Mouse (Mus musculus): Measurements from ENCODE around the gene Trpm3.

Gene Trpm3

GRCm38 (mm10) chr19:22138590-22139421 is at the start of gene Trpm3:
Gene Trpm3 (plus strand): TSS chr19:22139046.
- peak; percentile 51 to 62 for DNase-seq (ENCODE audit: low spot score in 2 of 2)

- DNase-seq (ENCODE audit: low spot score in 2 of 2), result no peak
Measured at GRCm38 (mm10) chr19:22100582-22100981, 38.3 kb upstream of the Trpm3 start.

GRCm38 (mm10) chr19:22103865-22104264 is 35.0 kb upstream of the Trpm3 start:
- DNase-seq (ENCODE audit: low spot score in 2 of 2), result no peak

GRCm38 (mm10) chr19:22104848-22105484 is 33.9 kb upstream of the Trpm3 start:
- DNase-seq (ENCODE audit: low spot score in 2 of 2), result no peak

GRCm38 (mm10) chr19:22105648-22106047 is 33.2 kb upstream of the Trpm3 start:
- no peak for DNase-seq (ENCODE audit: low spot score in 2 of 2)

- peak in 1 of 2 experiments; percentile 3 for DNase-seq (ENCODE audit: low spot score in 2 of 2)
Measured at GRCm38 (mm10) chr19:22108893-22109463, 29.9 kb upstream of the Trpm3 start.

GRCm38 (mm10) chr19:22120976-22121375 is 17.9 kb upstream of the Trpm3 start:
- no peak for DNase-seq (ENCODE audit: low spot score in 2 of 2)

GRCm38 (mm10) chr19:22121631-22122030 is 17.2 kb upstream of the Trpm3 start:
- no peak for DNase-seq (ENCODE audit: low spot score in 2 of 2)

GRCm38 (mm10) chr19:22132626-22133025 is 6.2 kb upstream of the Trpm3 start:
- peak in 1 of 2 experiments; percentile 3 for DNase-seq (ENCODE audit: low spot score in 2 of 2)

- DNase-seq (ENCODE audit: low spot score in 2 of 2), result no peak
Measured at GRCm38 (mm10) chr19:22178549-22178948, 39.7 kb downstream of the Trpm3 start.

GRCm38 (mm10) chr19:22179017-22179416 is 40.2 kb downstream of the Trpm3 start:
- no peak for DNase-seq (ENCODE audit: low spot score in 2 of 2)

GRCm38 (mm10) chr19:22180136-22180535 is 41.3 kb downstream of the Trpm3 start:
- DNase-seq (ENCODE audit: low spot score in 2 of 2), result no peak

- peak; percentile 9 to 61 for DNase-seq (ENCODE audit: low spot score in 2 of 2)
Measured at GRCm38 (mm10) chr19:22189716-22190115, 50.9 kb downstream of the Trpm3 start.

GRCm38 (mm10) chr19:22222520-22222919 is 83.7 kb downstream of the Trpm3 start:
- no peak for DNase-seq (ENCODE audit: low spot score in 2 of 2)

GRCm38 (mm10) chr19:22234187-22234586 is 95.3 kb downstream of the Trpm3 start:
- no peak for DNase-seq (ENCODE audit: low spot score in 2 of 2)

GRCm38 (mm10) chr19:22249076-22249475 is 110.2 kb downstream of the Trpm3 start:
- peak; percentile 45 to 77 for DNase-seq (ENCODE audit: low spot score in 2 of 2)

GRCm38 (mm10) chr19:22272916-22273315 is 134.1 kb downstream of the Trpm3 start:
- DNase-seq (ENCODE audit: low spot score in 2 of 2), result peak; percentile 2

GRCm38 (mm10) chr19:22284651-22285050 is 145.8 kb downstream of the Trpm3 start:
- DNase-seq (ENCODE audit: low spot score in 2 of 2), result no peak

- no peak for DNase-seq (ENCODE audit: low spot score in 2 of 2)
Measured at GRCm38 (mm10) chr19:22292671-22293070, 153.8 kb downstream of the Trpm3 start.

GRCm38 (mm10) chr19:22300906-22301305 is 162.1 kb downstream of the Trpm3 start:
- peak; percentile 3 to 19 for DNase-seq (ENCODE audit: low spot score in 2 of 2)

GRCm38 (mm10) chr19:22303021-22303951 is 164.4 kb downstream of the Trpm3 start:
- DNase-seq (ENCODE audit: low spot score in 2 of 2), result peak; percentile 7 to 33
